Mouse (Mus musculus) ES-Bruce4 (cell line): ENCODE results near the gene Prr5l.

Source experiments
- CTCF ChIP-seq: IDR thresholded peaks from one replicate; pipeline ENCODE4 v1.8.1; 2011; ENCODE audit warnings: low read depth, low read length
- POLR2A ChIP-seq: IDR thresholded peaks from one replicate; pipeline ENCODE4 v1.8.1; 2011; ENCODE audit warnings: low read length; ENCODE audit not compliant: insufficient read depth

DNA sequence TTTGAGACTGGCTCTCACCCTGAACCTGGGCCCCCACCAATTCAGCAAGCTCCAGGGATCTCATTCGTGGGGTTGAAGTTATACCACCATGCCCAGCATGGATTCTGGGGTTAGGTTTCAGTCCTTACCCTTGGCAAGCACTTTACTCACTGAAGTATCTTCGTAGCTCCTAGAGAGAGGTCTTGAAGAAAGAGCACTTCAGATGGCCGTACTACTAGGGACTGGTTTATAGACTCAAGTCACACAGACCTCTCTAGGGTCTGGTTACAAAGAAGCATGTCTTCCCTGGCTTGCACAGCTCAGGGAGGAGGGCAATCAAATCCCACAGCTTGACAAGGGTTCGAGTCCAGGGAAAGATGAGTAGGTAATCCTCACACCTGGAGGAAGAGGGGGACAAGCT is 161.0 kb downstream of the Prr5l start:
- TF ChIP-seq CTCF (no peak), POLR2A (no peak)
